Mouse (Mus musculus): ENCODE measurements around the gene Zfp672. TPM values are rescaled to one million over a fixed set of nuclear protein-coding genes. Genes with fewer than 3 reads are reported as not detected.

The Zfp672 gene
- polyA plus RNA-seq, 1 experiment from 2014 or later: 44.4 TPM

- Histone ChIP-seq H3K4me2 (ENCODE audit: low read depth, low read length) (no peak overlapping the region), H3K36me3 (ENCODE audit: control insufficient read depth, insufficient read depth, low read length) (no peaks in the 10 kb centered on the region), H3K4me3 (ENCODE audit: low read depth, low read length) (no peak overlapping the region), H3K27me3 (ENCODE audit: control insufficient read depth, insufficient read depth, low read length) (no peaks in the 10 kb centered on the region), H3K9me3 (ENCODE audit: control insufficient read depth, low read length) (no peaks in the 10 kb centered on the region), H3K9ac (replicated peaks; ENCODE audit: low read depth, low read length) (no peak overlapping the region), H3K27ac (ENCODE audit: low read depth, low read length) (no peak overlapping the region), H3K4me1 (ENCODE audit: control insufficient read depth, insufficient read depth, low read length) (no peaks in the 10 kb centered on the region)
- 89% methylated on average over 13 of the region's 13 CpGs for WGBS
- no peak for ATAC-seq (ENCODE audit: low read depth)
Measured at GRCm38 (mm10) chr11:58281970-58282496, 48.1 kb downstream of the Zfp672 start.

GRCm38 (mm10) chr11:58275756-58276155 lies 54.4 kb downstream of the Zfp672 start:
- H3K9me3 ChIP-seq (ENCODE audit: control insufficient read depth, low read length): no peaks in the 10 kb centered on the region
- H3K27me3 ChIP-seq (ENCODE audit: control insufficient read depth, insufficient read depth, low read length): no peaks in the 10 kb centered on the region
- H3K4me1 ChIP-seq (ENCODE audit: control insufficient read depth, insufficient read depth, low read length): no peaks in the 10 kb centered on the region
- WGBS: 84% methylated on average over 4 of the region's 4 CpGs
- H3K4me2 ChIP-seq (ENCODE audit: low read depth, low read length): no peak overlapping the region
- no peaks in the 10 kb centered on the region for H3K36me3 ChIP-seq (ENCODE audit: control insufficient read depth, insufficient read depth, low read length)
- ATAC-seq (ENCODE audit: low read depth): no peak
- no peak overlapping the region for H3K4me3 ChIP-seq (ENCODE audit: low read depth, low read length)
- H3K9ac ChIP-seq (replicated peaks; ENCODE audit: low read depth, low read length): no peak overlapping the region
- H3K27ac ChIP-seq (ENCODE audit: low read depth, low read length): no peak overlapping the region

GRCm38 (mm10) chr11:58274572-58274971 lies 55.6 kb downstream of the Zfp672 start, which contains the start of gene 4930438A08Rik:
4930438A08Rik (plus strand) TSS chr11:58274799.
- ATAC-seq (ENCODE audit: low read depth): no peak
- Histone ChIP-seq H3K36me3 (ENCODE audit: control insufficient read depth, insufficient read depth, low read length) (no peaks in the 10 kb centered on the region), H3K27ac (ENCODE audit: low read depth, low read length) (no peak within 1 kb of the TSS), H3K4me1 (ENCODE audit: control insufficient read depth, insufficient read depth, low read length) (no peaks in the 10 kb centered on the region), H3K4me2 (ENCODE audit: low read depth, low read length) (no peak within 1 kb of the TSS), H3K9me3 (ENCODE audit: control insufficient read depth, low read length) (no peaks in the 10 kb centered on the region), H3K4me3 (ENCODE audit: low read depth, low read length) (no peak within 1 kb of the TSS), H3K9ac (replicated peaks; ENCODE audit: low read depth, low read length) (no peak within 1 kb of the TSS), H3K27me3 (ENCODE audit: control insufficient read depth, insufficient read depth, low read length) (no peaks in the 10 kb centered on the region)
- 53% methylated on average over 2 of the region's 2 CpGs for WGBS

- no peak for ATAC-seq (ENCODE audit: low read depth)
Measured at GRCm38 (mm10) chr11:58268285-58268684, 61.9 kb downstream of the Zfp672 start.

More at GRCm38 (mm10) chr11:58268285-58268684, 61.9 kb downstream of the Zfp672 start:
- H3K9me3 ChIP-seq (ENCODE audit: control insufficient read depth, low read length): no peaks in the 10 kb centered on the region
- no peak overlapping the region for H3K4me3 ChIP-seq (ENCODE audit: low read depth, low read length)
- no peak overlapping the region for H3K9ac ChIP-seq (replicated peaks; ENCODE audit: low read depth, low read length)
- no peaks in the 10 kb centered on the region for H3K4me1 ChIP-seq (ENCODE audit: control insufficient read depth, insufficient read depth, low read length)
- H3K27ac ChIP-seq (ENCODE audit: low read depth, low read length): no peak overlapping the region
- no peaks in the 10 kb centered on the region for H3K36me3 ChIP-seq (ENCODE audit: control insufficient read depth, insufficient read depth, low read length)
- WGBS: 83% methylated on average over 3 of the region's 3 CpGs
- no peaks in the 10 kb centered on the region for H3K27me3 ChIP-seq (ENCODE audit: control insufficient read depth, insufficient read depth, low read length)
- H3K4me2 ChIP-seq (ENCODE audit: low read depth, low read length): no peak overlapping the region

Other genes with a start within 250 kb of the Zfp672 start
- gene Gm12248, start 237.2 kb downstream of the Zfp672 start, polyA plus RNA-seq (2014; fragmentation: Nextera tagmentation; extraction: Ambion mirVana): not detected in 2 replicates
- 107 and 112 TPM in 2 replicates for gene Cnot8, start 226.2 kb downstream of the Zfp672 start, polyA plus RNA-seq (2014; fragmentation: Nextera tagmentation; extraction: Ambion mirVana)
- 14.9 and 15.6 TPM in 2 replicates for gene Gemin5, start 161.8 kb downstream of the Zfp672 start, polyA plus RNA-seq (2014; fragmentation: Nextera tagmentation; extraction: Ambion mirVana)
- gene Mrpl22, start 158.7 kb downstream of the Zfp672 start, polyA plus RNA-seq (2014; fragmentation: Nextera tagmentation; extraction: Ambion mirVana): 96.2 and 101 TPM in 2 replicates
- 0.68 and 1.8 TPM in 2 replicates for gene Igtp, start 130.8 kb downstream of the Zfp672 start, polyA plus RNA-seq (2014; fragmentation: Nextera tagmentation; extraction: Ambion mirVana)
- 0.32 and 1.0 TPM in 2 replicates for gene Irgm2, start 130.7 kb downstream of the Zfp672 start, polyA plus RNA-seq (2014; fragmentation: Nextera tagmentation; extraction: Ambion mirVana)
- not detected in 2 replicates for gene 4930438A08Rik, start 55.5 kb downstream of the Zfp672 start, polyA plus RNA-seq (2014; fragmentation: Nextera tagmentation; extraction: Ambion mirVana)
- gene Zfp692, start 23.3 kb downstream of the Zfp672 start, polyA plus RNA-seq (2014; fragmentation: Nextera tagmentation; extraction: Ambion mirVana): 18.9 and 22.0 TPM in 2 replicates
- gene Sh3bp5l, start 385 bp upstream of the Zfp672 start, polyA plus RNA-seq (2014; fragmentation: Nextera tagmentation; extraction: Ambion mirVana): 32.8 and 36.2 TPM in 2 replicates
- gene Lypd8, start 48.7 kb upstream of the Zfp672 start, polyA plus RNA-seq (2014; fragmentation: Nextera tagmentation; extraction: Ambion mirVana): not detected in 2 replicates
- gene 1810065E05Rik, start 90.8 kb upstream of the Zfp672 start, polyA plus RNA-seq (2014; fragmentation: Nextera tagmentation; extraction: Ambion mirVana): not detected in 2 replicates
- gene Gm12253, start 102.2 kb upstream of the Zfp672 start, polyA plus RNA-seq (2014; fragmentation: Nextera tagmentation; extraction: Ambion mirVana): not detected in 2 replicates
- not detected in 2 replicates for gene Lypd9, start 122.6 kb upstream of the Zfp672 start, polyA plus RNA-seq (2014; fragmentation: Nextera tagmentation; extraction: Ambion mirVana)
- gene Olfr30, start 131.9 kb upstream of the Zfp672 start, polyA plus RNA-seq (2014; fragmentation: Nextera tagmentation; extraction: Ambion mirVana): not detected in 2 replicates
- gene Olfr332, start 162.2 kb upstream of the Zfp672 start, polyA plus RNA-seq (2014; fragmentation: Nextera tagmentation; extraction: Ambion mirVana): not detected in 2 replicates
- gene Olfr331, start 172.2 kb upstream of the Zfp672 start, polyA plus RNA-seq (2014; fragmentation: Nextera tagmentation; extraction: Ambion mirVana): not detected in 2 replicates
- 0.39 TPM in 1 of 2 replicates, not detected in the other for gene Olfr330, start 204.5 kb upstream of the Zfp672 start, polyA plus RNA-seq (2014; fragmentation: Nextera tagmentation; extraction: Ambion mirVana)
- gene Olfr329-ps, start 216.1 kb upstream of the Zfp672 start, polyA plus RNA-seq (2014; fragmentation: Nextera tagmentation; extraction: Ambion mirVana): 0.08 and 0.16 TPM in 2 replicates
- gene Olfr328, start 225.3 kb upstream of the Zfp672 start, polyA plus RNA-seq (2014; fragmentation: Nextera tagmentation; extraction: Ambion mirVana): 0.12 and 0.18 TPM in 2 replicates
- 0.13 TPM in 1 of 2 replicates, not detected in the other for gene Olfr224, start 240.2 kb upstream of the Zfp672 start, polyA plus RNA-seq (2014; fragmentation: Nextera tagmentation; extraction: Ambion mirVana)
- not detected in 2 replicates for gene Olfr325, start 247.4 kb upstream of the Zfp672 start, polyA plus RNA-seq (2014; fragmentation: Nextera tagmentation; extraction: Ambion mirVana)